Mouse (Mus musculus): ENCODE data around the gene Kat2a.
"Not testable (repeated sequence)": the region's sequence is repeated elsewhere in the genome, so short reads cannot be mapped to it uniquely, and the experiment has no call there.

The Kat2a gene

GRCm38 (mm10) chr11:100655589-100655988 lies 56.7 kb downstream of the Kat2a start:
- not testable (repeated sequence) for DNase-seq

Measured in kidney, postnatal 10 days (tissue).